Mouse (Mus musculus) lung, postnatal 0 days (tissue): ENCODE measurements around the gene F2. TPM values are rescaled to one million over a fixed set of nuclear protein-coding genes. Genes with fewer than 3 reads are reported as not detected.

Experiments used
- ATAC-seq: fragments of 200-750 bp; cut with Nextera tagmentation; 2 replicates; pipeline ENCODE4 v1.8.0; 2017; ENCODE audit warnings: moderate library complexity
- DNase-seq: peaks from one replicate; pipeline ENCODE4 v3.0.0-alpha.2; 2016; ENCODE audit warnings: low spot score
- H3K27ac ChIP-seq: fragments of 300-500 bp; sonication (generic); 2 replicates; pipeline ENCODE4 v1.5.1; 2014; ENCODE audit warnings: antibody characterized with exemption, mild to moderate bottlenecking, low read length, mixed read lengths
- H3K27me3 ChIP-seq: fragments of 300-500 bp; sonication (generic); replicated peaks from 2 replicates; pipeline ENCODE4 v1.6.1; 2014; ENCODE audit warnings: low read length, mixed read lengths; ENCODE audit not compliant: insufficient read depth
- H3K36me3 ChIP-seq: fragments of 300-500 bp; sonication (generic); 2 replicates; pipeline ENCODE4 v1.6.1; 2014; ENCODE audit warnings: low read length, mixed read lengths; ENCODE audit not compliant: insufficient read depth
- H3K4me1 ChIP-seq: fragments of 300-500 bp; sonication (generic); 2 replicates; pipeline ENCODE4 v1.6.1; 2014; ENCODE audit warnings: antibody characterized with exemption, low read depth, low read length, mixed read lengths; ENCODE audit not compliant: insufficient read depth
- H3K4me2 ChIP-seq: fragments of 300-500 bp; sonication (generic); replicated peaks from 2 replicates; pipeline ENCODE4 v1.6.1; 2014; ENCODE audit warnings: low read depth, mild to moderate bottlenecking, low read length, moderate library complexity, mixed read lengths
- H3K4me3 ChIP-seq: fragments of 300-500 bp; sonication (generic); 2 replicates; pipeline ENCODE4 v1.5.1; 2014; ENCODE audit warnings: low read depth, low read length
- H3K9ac ChIP-seq: fragments of 300-500 bp; sonication (generic); replicated peaks from 2 replicates; pipeline ENCODE4 v1.6.1; 2014; ENCODE audit warnings: low read depth, mild to moderate bottlenecking
- H3K9me3 ChIP-seq: fragments of 300-500 bp; sonication (generic); 2 replicates; pipeline ENCODE4 v1.6.1; 2016; ENCODE audit warnings: low read length, mixed read lengths
- CTCF ChIP-seq: IDR thresholded peaks from 2 replicates; pipeline ENCODE4 v1.5.1; 2016; ENCODE audit warnings: antibody characterized with exemption, mild to moderate bottlenecking
- EP300 ChIP-seq: IDR thresholded peaks from 2 replicates; pipeline ENCODE4 v1.6.1; 2016; ENCODE audit warnings: antibody characterized with exemption, mild to moderate bottlenecking, control low read depth
- WGBS: fragments of 180-500 bp; shearing (Covaris S2); extraction: QIAGEN DNeasy Blood & Tissue Kit; methylation state at CpG from one replicate; pipeline ENCODE4 v1.1.7; 2014; 5-methylcytosine and 5-hydroxymethylcytosine counted together
- polyA plus RNA-seq: library from polyadenylated mRNA; unstranded; fragments of >200 nt; fragmentation: Nextera tagmentation; extraction: Ambion mirVana; gene quantifications from 2 replicates; pipeline ENCODE4 v1.2.1, GENCODE M21; 2015

F2 gene
- polyA plus RNA-seq, 1 experiment from 2014 or later, result 0.63 TPM

DNA sequence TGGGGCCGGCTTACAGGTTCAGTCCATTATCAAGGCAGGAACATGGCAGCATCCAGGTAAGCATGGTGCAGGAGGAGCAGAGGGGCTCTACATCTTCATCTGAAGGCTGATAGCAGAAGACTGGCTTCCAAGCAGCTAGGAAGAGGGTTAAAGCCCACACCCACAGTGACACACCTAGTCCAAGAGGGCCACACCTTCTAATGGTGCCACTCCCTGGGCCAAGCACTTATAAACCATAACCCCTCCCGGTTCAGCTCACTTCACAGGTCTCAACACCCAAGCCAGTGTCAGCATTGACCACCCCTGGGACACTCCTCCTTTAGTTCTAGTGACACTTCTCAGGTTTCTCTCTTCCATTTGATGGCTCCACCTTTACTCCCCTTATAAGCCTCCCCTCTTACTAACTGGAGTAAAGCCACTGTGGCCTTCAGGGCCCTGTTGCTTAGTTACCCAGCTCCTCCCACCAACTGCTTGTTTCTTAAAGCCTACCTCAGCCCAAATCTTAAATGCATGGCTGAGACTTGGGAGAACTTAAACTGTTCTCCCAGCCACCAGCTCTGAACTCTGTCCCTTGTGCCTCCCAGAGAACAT is 6.7 kb upstream of the F2 start:
- Histone ChIP-seq H3K27ac (no peak overlapping the region), H3K36me3 (peaks cover 19% of the 10 kb centered on the region), H3K4me2 (no peak overlapping the region), H3K9me3 (no peaks in the 10 kb centered on the region), H3K9ac (no peak overlapping the region), H3K27me3 (no peaks in the 10 kb centered on the region), H3K4me1 (no peaks in the 10 kb centered on the region), H3K4me3 (no peak overlapping the region)
- peak; percentile 43; the same call in 1 of the 2 replicates for ATAC-seq
- no peak for DNase-seq
- WGBS, result 68% methylated on average over 2 of the region's 2 CpGs
- TF ChIP-seq EP300 (no peak), CTCF (no peak)

DNA sequence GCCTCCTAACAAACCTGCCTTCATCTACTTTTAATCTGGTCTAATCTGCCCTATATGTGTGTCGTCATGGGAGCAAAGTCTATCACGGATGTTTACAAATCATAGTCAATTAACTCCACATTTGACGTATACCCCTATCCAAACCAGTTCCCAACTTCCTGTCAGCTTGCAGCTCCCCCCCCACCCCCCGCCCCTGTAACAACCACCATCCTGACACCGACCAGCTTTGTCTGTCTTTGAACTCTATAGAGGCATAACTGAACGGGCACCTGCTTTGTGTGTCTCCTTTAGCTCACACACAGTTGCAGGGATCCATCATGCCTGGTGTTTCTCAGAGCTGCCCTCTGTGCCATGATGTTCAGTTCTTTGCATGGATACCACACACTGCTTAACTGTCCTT is 2.7 kb upstream of the F2 start:
- no peak overlapping the region for H3K9ac ChIP-seq

DNA sequence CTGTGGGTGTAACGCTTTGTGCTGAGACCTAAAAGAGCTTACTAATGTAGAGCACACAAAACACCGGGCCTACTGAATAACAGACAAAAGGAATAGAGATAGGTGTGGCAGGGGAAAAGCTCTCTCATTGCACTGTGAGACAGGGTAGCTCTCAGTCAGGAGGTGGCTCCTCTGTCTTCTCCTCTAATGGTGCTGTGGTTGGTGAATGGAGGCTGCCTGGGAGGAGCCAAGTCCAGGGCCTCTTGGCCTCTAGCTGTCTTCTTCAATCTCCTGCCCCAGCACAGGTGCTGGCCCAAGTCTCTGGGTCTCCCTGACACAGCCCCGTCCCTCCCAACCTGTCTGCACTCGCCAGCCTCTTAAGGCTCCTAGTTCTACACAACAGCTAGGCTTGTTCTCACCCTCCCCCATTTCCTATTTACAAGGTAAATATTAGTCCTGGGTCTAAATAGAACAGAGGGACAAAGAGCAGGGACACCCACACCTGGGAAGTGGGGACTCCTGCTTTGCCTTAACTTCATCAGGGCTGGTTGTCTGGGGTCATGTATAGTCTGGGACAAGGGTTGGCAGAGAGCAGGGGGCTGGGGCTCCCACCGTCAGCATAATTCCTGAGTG is 619 bp upstream of the F2 start:
- Histone ChIP-seq H3K9me3 (no peaks in the 10 kb centered on the region), H3K9ac (no peak overlapping the region), H3K36me3 (no peaks in the 10 kb centered on the region), H3K4me3 (no peak overlapping the region), H3K4me1 (no peaks in the 10 kb centered on the region), H3K27ac (no peak overlapping the region), H3K27me3 (no peaks in the 10 kb centered on the region), H3K4me2 (no peak overlapping the region)
- 56% methylated on average over 5 of the region's 5 CpGs for WGBS
- DNase-seq, result no peak
- peak; percentile 35; the same call in 1 of the 2 replicates for ATAC-seq
- TF ChIP-seq CTCF (no peak), EP300 (no peak)

More for the DNA sequence above, 2.7 kb upstream of the F2 start:
- Histone ChIP-seq H3K4me2 (no peak overlapping the region), H3K4me1 (no peaks in the 10 kb centered on the region), H3K36me3 (no peaks in the 10 kb centered on the region), H3K27ac (no peak overlapping the region), H3K4me3 (no peak overlapping the region), H3K27me3 (no peaks in the 10 kb centered on the region), H3K9me3 (no peaks in the 10 kb centered on the region)
- no peak for ATAC-seq
- TF ChIP-seq EP300, result no peak
- no peak for TF ChIP-seq CTCF
- 57% methylated on average over 6 of the region's 6 CpGs for WGBS
- no peak for DNase-seq

DNA sequence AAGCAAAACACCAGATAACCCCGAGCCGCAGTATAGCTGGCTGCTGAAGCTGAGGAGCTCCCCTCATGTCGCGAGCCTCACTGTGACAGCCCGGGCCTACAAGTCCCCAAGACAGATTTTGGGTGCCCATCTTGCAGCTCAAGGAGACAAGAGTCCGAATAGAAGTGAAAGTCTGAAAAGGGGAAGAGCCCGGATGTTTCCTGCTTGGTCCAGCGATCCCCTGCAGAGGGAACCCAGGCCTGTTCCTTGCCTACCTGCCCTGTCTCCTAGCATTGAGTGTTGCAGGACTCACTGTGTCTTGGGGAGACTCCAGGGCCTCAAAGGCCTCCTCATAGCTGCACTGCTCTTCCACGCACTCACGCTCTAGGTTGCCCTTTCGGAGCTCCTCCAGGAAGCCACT is 728 bp downstream of the F2 start:
- no peaks in the 10 kb centered on the region for H3K4me1 ChIP-seq
- H3K27ac ChIP-seq, result no peak overlapping the region
- ATAC-seq (no peak), DNase-seq (no peak)
- WGBS, result 76% methylated on average over 11 of the region's 11 CpGs
- no peak overlapping the region for H3K4me3 ChIP-seq
- no peak overlapping the region for H3K4me2 ChIP-seq
- no peaks in the 10 kb centered on the region for H3K9me3 ChIP-seq
- TF ChIP-seq EP300, result no peak
- no peak for TF ChIP-seq CTCF
- no peaks in the 10 kb centered on the region for H3K36me3 ChIP-seq
- H3K27me3 ChIP-seq, result no peaks in the 10 kb centered on the region
- H3K9ac ChIP-seq, result no peak overlapping the region

DNA sequence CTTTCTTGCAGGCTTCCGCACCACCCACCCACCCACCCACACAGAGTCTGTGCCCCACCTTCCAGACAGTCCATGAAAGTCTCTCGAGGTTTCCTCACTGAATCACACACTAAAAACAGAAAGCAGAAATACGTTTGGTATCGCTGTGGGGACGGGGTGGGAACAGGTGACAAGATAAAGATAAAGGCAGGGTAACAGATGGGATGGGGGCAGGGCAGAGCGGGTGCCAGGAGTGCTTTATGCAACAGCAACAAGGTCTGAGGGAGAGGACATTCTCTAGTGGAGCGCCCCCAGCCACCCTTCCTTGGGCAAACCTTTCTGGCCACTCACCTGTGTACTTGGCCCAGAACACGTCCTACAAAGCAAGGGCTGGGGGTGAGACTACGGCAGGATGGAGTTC is 1.4 kb downstream of the F2 start:
- H3K4me2 ChIP-seq, result no peak overlapping the region
- 72% methylated on average over 9 of the region's 9 CpGs for WGBS
- no peak for ATAC-seq

DNA sequence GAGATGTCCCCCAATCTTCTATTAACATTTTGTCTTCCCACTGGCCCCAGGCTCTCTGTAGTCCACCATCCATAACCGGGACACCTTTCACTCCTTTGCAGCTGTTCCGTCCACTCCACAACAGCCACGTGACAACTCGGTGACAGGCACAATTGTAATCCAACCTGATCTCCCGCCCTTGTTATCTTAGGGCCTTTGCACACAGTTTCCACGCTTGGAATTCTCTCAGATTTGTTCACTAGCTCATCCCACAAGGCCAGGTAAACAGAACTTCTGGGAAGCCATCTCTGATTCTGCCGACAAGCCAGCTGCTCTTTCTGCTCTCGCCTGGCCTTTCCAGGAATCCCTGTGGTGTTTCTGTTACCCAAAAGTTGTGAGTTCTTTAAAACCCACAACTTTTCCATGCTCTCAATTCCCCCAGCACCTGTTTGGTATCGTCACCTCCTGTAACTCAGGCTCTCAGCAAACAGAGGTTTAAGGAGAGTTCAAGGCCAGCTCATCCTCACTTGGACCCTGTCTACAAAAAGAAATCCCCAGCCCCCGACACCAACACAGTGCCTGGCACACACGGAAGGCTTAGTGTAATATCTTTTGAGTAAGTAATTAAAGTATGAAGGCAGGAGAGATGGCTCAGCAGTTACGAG is 2.8 kb downstream of the F2 start:
- no peaks in the 10 kb centered on the region for H3K4me1 ChIP-seq
- no peak overlapping the region for H3K4me2 ChIP-seq
- H3K4me3 ChIP-seq, result no peak overlapping the region
- TF ChIP-seq CTCF, result no peak
- no peak for TF ChIP-seq EP300
- 66% methylated on average over 12 of the region's 12 CpGs for WGBS
- DNase-seq (no peak), ATAC-seq (no peak)
- no peaks in the 10 kb centered on the region for H3K27me3 ChIP-seq
- H3K36me3 ChIP-seq, result no peaks in the 10 kb centered on the region
- no peak overlapping the region for H3K27ac ChIP-seq
- H3K9ac ChIP-seq, result no peak overlapping the region
- H3K9me3 ChIP-seq, result no peaks in the 10 kb centered on the region

More for the DNA sequence above, 1.4 kb downstream of the F2 start:
- Histone ChIP-seq H3K27ac (no peak overlapping the region), H3K4me3 (no peak overlapping the region), H3K27me3 (no peaks in the 10 kb centered on the region), H3K4me1 (no peaks in the 10 kb centered on the region), H3K9me3 (no peaks in the 10 kb centered on the region), H3K9ac (no peak overlapping the region), H3K36me3 (no peaks in the 10 kb centered on the region)
- DNase-seq, result no peak
- TF ChIP-seq EP300 (no peak), CTCF (no peak)
